Mouse (Mus musculus) liver, embryonic 16.5 days (tissue): ENCODE measurements around the gene Dtnbp1. TPM values are rescaled to one million over a fixed set of nuclear protein-coding genes. Genes with fewer than 3 reads are reported as not detected.

Experiments used
- ATAC-seq: fragments of 200-750 bp; cut with Nextera tagmentation; 2 replicates; pipeline ENCODE4 v1.8.0; 2017; ENCODE audit warnings: low read depth, mild to moderate bottlenecking, moderate number of reproducible peaks, moderate library complexity
- H3K27ac ChIP-seq: fragments of 300-500 bp; sonication (generic); 2 replicates; pipeline ENCODE4 v1.5.1; 2014; ENCODE audit warnings: mild to moderate bottlenecking, low read length
- H3K27me3 ChIP-seq: fragments of 300-500 bp; sonication (generic); 2 replicates; pipeline ENCODE4 v1.6.1; 2014; ENCODE audit warnings: low read depth, low read length, mixed read lengths; ENCODE audit not compliant: control insufficient read depth, insufficient read depth
- H3K36me3 ChIP-seq: fragments of 300-500 bp; sonication (generic); 2 replicates; pipeline ENCODE4 v1.6.1; 2014; ENCODE audit warnings: mild to moderate bottlenecking; ENCODE audit not compliant: control insufficient read depth, insufficient read depth
- H3K4me1 ChIP-seq: fragments of 300-500 bp; sonication (generic); 2 replicates; pipeline ENCODE4 v1.6.1; 2014; ENCODE audit warnings: low read depth, low read length, mixed read lengths; ENCODE audit not compliant: control insufficient read depth
- H3K4me2 ChIP-seq: fragments of 300-500 bp; sonication (generic); 2 replicates; pipeline ENCODE4 v1.6.1; 2014; ENCODE audit warnings: low read depth, low read length, mixed read lengths
- H3K4me3 ChIP-seq: fragments of 300-500 bp; sonication (generic); 2 replicates; pipeline ENCODE4 v1.5.1; 2014; ENCODE audit warnings: low read depth, mild to moderate bottlenecking, low read length
- H3K9ac ChIP-seq: fragments of 300-500 bp; sonication (generic); 2 replicates; pipeline ENCODE4 v1.6.1; 2014; ENCODE audit warnings: low read depth, low read length
- H3K9me3 ChIP-seq: fragments of 300-500 bp; sonication (generic); replicated peaks from 2 replicates; pipeline ENCODE4 v1.6.1; 2016; ENCODE audit warnings: low read length; ENCODE audit not compliant: control insufficient read depth
- WGBS: fragments of 180-500 bp; shearing (Covaris S2); extraction: QIAGEN DNeasy Blood & Tissue Kit; methylation state at CpG from one replicate; pipeline ENCODE4 v1.1.7; 2014; ENCODE audit not compliant: insufficient replicate concordance; 5-methylcytosine and 5-hydroxymethylcytosine counted together
- polyA plus RNA-seq: library from polyadenylated mRNA; unstranded; fragments of >200 nt; fragmentation: Nextera tagmentation; extraction: Ambion mirVana; gene quantifications from 2 replicates; pipeline ENCODE4 v1.2.1, GENCODE M21; 2015

The Dtnbp1 gene
- polyA plus RNA-seq, 1 experiment from 2014 or later = 25.7 TPM

GRCm38 (mm10) chr13:45031748-45032147, 29.8 kb upstream of the Dtnbp1 start:
- Histone ChIP-seq H3K4me1 (peaks cover 4% of the 10 kb centered on the region), H3K9ac (no peak overlapping the region), H3K4me3 (no peak overlapping the region), H3K27ac (no peak overlapping the region), H3K9me3 (no peaks in the 10 kb centered on the region), H3K27me3 (peaks cover 12% of the 10 kb centered on the region), H3K36me3 (no peaks in the 10 kb centered on the region), H3K4me2 (no peak overlapping the region)
- ATAC-seq = peak; percentile 21; the same call in 1 of the 2 replicates
- WGBS = 10% methylated on average over 7 of the region's 7 CpGs

- no peak for ATAC-seq
- Histone ChIP-seq H3K4me3 (no peak overlapping the region), H3K9me3 (no peaks in the 10 kb centered on the region), H3K27ac (no peak overlapping the region), H3K36me3 (no peaks in the 10 kb centered on the region), H3K4me1 (peaks cover 4% of the 10 kb centered on the region), H3K9ac (no peak overlapping the region), H3K27me3 (peaks cover 12% of the 10 kb centered on the region), H3K4me2 (no peak overlapping the region)
- WGBS = 40% methylated on average over 10 of the region's 10 CpGs
Measured at GRCm38 (mm10) chr13:45031314-45031713, 29.4 kb upstream of the Dtnbp1 start.

- Histone ChIP-seq H3K9me3 (no peaks in the 10 kb centered on the region), H3K9ac (no peak overlapping the region), H3K4me1 (peaks cover 4% of the 10 kb centered on the region), H3K27me3 (peaks cover 12% of the 10 kb centered on the region; the same call in 1 of the 2 replicates), H3K36me3 (no peaks in the 10 kb centered on the region), H3K4me2 (no peak overlapping the region), H3K27ac (no peak overlapping the region), H3K4me3 (no peak overlapping the region)
- no peak for ATAC-seq
- WGBS = 8% methylated on average over 12 of the region's 12 CpGs
Measured at GRCm38 (mm10) chr13:45030830-45031229, 28.9 kb upstream of the Dtnbp1 start.

GRCm38 (mm10) chr13:45029791-45030190, 27.8 kb upstream of the Dtnbp1 start:
- Histone ChIP-seq H3K4me2 (no peak overlapping the region), H3K9ac (no peak overlapping the region), H3K4me1 (peaks cover 4% of the 10 kb centered on the region), H3K36me3 (no peaks in the 10 kb centered on the region), H3K9me3 (no peaks in the 10 kb centered on the region), H3K27me3 (peaks cover 12% of the 10 kb centered on the region; the same call in 1 of the 2 replicates), H3K27ac (no peak overlapping the region), H3K4me3 (no peak overlapping the region)
- 35% methylated on average over 1 of the region's 1 CpGs for WGBS
- no peak for ATAC-seq

- H3K4me3 ChIP-seq = no peak overlapping the region
- H3K9me3 ChIP-seq = no peaks in the 10 kb centered on the region
- H3K4me1 ChIP-seq = peaks cover 1% of the 10 kb centered on the region
- H3K27me3 ChIP-seq = peaks cover 1% of the 10 kb centered on the region; the same call in 1 of the 2 replicates
- ATAC-seq = no peak
- H3K36me3 ChIP-seq = no peaks in the 10 kb centered on the region
- H3K9ac ChIP-seq = no peak overlapping the region
- no peak overlapping the region for H3K27ac ChIP-seq
- H3K4me2 ChIP-seq = no peak overlapping the region
- WGBS = 56% methylated on average over 3 of the region's 3 CpGs
Measured at GRCm38 (mm10) chr13:45026291-45026690, 24.3 kb upstream of the Dtnbp1 start.

- Histone ChIP-seq H3K4me2 (no peak overlapping the region), H3K36me3 (no peaks in the 10 kb centered on the region), H3K9me3 (no peaks in the 10 kb centered on the region), H3K4me3 (no peak overlapping the region), H3K9ac (no peak overlapping the region), H3K4me1 (no peaks in the 10 kb centered on the region), H3K27me3 (no peaks in the 10 kb centered on the region), H3K27ac (no peak overlapping the region)
- WGBS = 76% methylated on average over 10 of the region's 10 CpGs
- no peak for ATAC-seq
Measured at GRCm38 (mm10) chr13:45024821-45025220, 22.9 kb upstream of the Dtnbp1 start.

GRCm38 (mm10) chr13:45023356-45024150, 21.6 kb upstream of the Dtnbp1 start:
- H3K27me3 ChIP-seq = no peaks in the 10 kb centered on the region
- no peak for ATAC-seq

GRCm38 (mm10) chr13:45008150-45008549, 6.2 kb upstream of the Dtnbp1 start:
- Histone ChIP-seq H3K4me2 (no peak overlapping the region), H3K4me3 (no peak overlapping the region), H3K27ac (no peak overlapping the region), H3K4me1 (no peaks in the 10 kb centered on the region), H3K27me3 (no peaks in the 10 kb centered on the region), H3K9me3 (no peaks in the 10 kb centered on the region), H3K9ac (no peak overlapping the region), H3K36me3 (no peaks in the 10 kb centered on the region)
- ATAC-seq = no peak
- WGBS = 65% methylated on average over 7 of the region's 7 CpGs

More at GRCm38 (mm10) chr13:45023356-45024150, 21.6 kb upstream of the Dtnbp1 start:
- Histone ChIP-seq H3K4me2 (no peak overlapping the region), H3K4me1 (no peaks in the 10 kb centered on the region), H3K36me3 (no peaks in the 10 kb centered on the region), H3K4me3 (no peak overlapping the region), H3K9ac (no peak overlapping the region), H3K27ac (no peak overlapping the region), H3K9me3 (no peaks in the 10 kb centered on the region)
- WGBS = 70% methylated on average over 20 of the region's 20 CpGs

GRCm38 (mm10) chr13:45007726-45008125, 5.8 kb upstream of the Dtnbp1 start:
- H3K4me2 ChIP-seq = no peak overlapping the region
- H3K9me3 ChIP-seq = no peaks in the 10 kb centered on the region
- H3K4me3 ChIP-seq = no peak overlapping the region
- 81% methylated on average over 6 of the region's 6 CpGs for WGBS
- no peak for ATAC-seq
- H3K27ac ChIP-seq = no peak overlapping the region
- H3K4me1 ChIP-seq = no peaks in the 10 kb centered on the region
- no peaks in the 10 kb centered on the region for H3K27me3 ChIP-seq
- H3K36me3 ChIP-seq = no peaks in the 10 kb centered on the region
- no peak overlapping the region for H3K9ac ChIP-seq
